Mouse (Mus musculus) erythroblast, adult 5-6 weeks (primary cell): ENCODE measurements at regions not wholly inside any gene's neighbourhood (a gene's known extent, or its start where the extent isn't known, plus 50 kb on each side); places are given as distances from the start of the nearest gene placed in this dataset.
A peak's percentile ranks its signal among the peaks of the same experiment; 100 is the strongest.

Source experiments
- ATAC-seq: replicated peaks from 2 replicates; pipeline ENCODE4 v1.8.0; 2016; ENCODE audit warnings: moderate number of reproducible peaks, mild to moderate bottlenecking, moderate TSS enrichment, inconsistent platforms; ENCODE audit not compliant: poor library complexity, low FRiP score, severe bottlenecking

DNA sequence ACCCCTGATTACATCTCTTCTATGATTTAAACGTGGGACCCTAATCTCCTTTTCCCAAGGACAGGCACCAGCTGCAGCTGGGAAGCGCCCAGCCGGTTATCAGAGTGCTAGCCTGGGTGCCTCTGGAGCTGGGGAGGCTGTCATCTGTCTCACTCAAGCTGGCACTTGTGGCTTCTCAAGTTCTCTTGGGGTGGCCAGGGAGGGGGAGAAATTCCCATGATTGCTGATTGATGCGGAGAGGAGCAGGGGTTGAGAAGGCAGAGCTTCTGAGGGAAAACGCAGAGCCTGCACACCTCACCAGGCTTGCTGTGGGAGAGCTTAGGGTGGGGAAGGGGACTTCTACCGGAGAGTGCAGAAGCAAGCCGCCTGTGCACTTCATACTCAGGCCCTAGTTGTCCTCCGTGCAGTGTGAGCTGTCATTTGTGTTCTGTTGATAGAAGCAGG lies 626.3 kb downstream of the Zfp706 start:
- ATAC-seq: peak; percentile 70; the same call in 1 of the 2 replicates

DNA sequence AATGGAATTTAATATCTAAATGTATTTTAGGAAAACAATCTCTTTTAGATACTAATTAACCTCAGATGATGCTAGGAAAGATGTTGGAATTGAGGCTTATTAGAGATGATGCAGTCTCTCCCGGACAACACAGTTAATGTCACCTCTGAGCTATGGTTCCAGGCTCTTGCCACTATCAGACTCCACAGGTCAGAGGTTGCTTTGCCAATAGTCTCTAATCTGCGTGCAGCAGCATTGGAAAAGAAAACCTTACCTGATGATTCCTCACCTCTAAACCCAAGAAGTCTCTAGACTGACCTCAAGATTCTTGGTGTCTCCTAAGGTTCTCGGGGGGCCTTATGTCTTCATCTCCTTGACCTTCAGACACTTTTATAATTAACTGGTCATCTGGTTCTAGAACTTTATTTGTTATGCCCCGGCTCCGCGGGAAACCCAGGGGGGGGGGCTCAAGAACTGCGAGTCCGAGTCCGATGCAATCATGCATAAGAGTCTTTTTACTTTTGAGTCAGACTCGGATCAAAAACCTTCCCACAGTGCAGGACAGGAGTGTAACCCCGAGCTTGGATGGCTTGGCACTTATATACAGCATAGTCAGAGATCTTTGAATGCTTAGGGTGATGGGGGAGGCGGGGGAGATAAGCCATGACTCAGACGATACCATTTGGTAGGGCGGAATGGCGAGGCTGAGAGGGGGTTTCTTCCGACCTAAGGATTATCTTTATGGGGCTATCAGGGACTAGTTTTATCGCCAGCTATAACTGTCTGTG lies 626.9 kb downstream of the Zfp706 start:
- peak; percentile 53; the same call in 1 of the 2 replicates for ATAC-seq

- no peak for ATAC-seq
Observed at GRCm38 (mm10) chr15:36378640-36379039, 628.9 kb downstream of the Zfp706 start.

DNA sequence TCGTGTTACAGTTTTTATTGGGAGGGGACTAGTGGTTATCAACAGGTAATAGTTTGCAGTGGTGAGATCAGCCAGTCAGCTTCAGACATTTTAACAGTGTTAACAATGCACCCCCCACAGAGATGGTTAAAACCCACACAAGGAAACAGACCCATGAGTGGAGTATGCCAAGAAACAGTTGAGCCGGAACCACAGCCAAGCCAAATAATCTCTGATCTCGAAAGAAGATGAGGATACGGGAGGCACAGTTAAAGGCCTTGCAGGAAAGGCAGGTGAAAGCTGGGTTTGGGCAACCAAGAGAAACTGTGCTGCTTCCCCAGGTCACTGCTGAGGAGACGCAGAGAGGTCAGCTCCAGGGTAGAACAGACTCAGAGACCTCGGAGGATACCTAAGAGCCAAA lies 631.0 kb downstream of the Zfp706 start:
- no peak for ATAC-seq

DNA sequence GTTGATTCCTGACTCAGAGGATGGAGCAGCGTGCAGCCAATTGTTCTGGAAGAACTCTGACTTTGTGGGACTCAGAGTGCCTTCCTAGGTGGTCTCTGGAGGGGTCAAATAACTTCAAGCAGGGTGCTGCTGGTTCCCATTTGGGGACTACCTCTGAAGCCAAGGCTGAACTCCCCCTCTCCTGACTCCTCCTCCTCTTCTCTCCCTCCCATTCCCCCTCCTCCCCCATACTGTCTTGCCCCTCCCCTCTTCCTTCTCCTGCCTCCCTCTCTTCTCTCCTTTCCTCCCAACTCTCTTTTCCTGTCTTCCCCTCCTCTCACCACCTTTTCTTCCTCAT lies 632.1 kb downstream of the Zfp706 start:
- ATAC-seq: no peak

DNA sequence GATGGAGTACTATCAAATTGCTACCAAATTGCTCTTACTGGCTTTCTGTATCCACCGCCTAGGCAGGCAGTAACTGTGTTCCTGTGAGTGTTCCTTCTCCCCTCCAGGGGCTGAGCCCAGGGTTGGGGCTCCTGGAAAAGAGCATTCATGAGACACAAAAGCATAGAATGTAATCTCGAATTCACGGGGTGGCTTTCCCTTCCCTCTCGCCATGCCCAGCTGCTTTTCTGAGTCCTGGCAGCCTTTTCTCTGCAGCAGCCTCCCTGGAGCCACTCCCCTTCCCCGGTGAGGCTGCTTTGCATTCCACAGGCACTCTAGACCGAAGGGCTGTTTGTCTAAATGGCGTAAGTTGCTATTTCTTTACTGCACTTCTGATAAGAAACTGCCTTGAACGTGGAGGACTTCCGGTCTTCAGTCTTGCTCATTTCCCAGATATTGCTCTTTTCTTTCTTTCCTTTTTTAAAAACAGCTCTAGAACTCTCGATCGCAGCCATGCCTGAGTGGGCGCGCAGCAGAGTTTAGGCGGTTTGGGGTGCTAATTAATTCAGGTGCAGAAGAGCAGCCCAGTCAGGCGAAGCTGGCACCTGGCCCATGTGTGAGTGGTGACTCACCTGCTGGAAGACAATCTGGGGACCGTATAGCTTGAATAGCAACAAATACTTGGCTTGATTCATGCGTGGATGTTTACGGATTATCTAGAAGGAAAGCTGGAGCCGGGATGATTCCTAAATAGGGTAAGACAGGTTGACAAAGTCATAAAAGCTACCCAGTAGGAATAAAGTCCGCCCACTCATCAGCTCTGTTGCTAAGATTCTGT lies 632.6 kb downstream of the Zfp706 start:
- peak; percentile 73 for ATAC-seq

DNA sequence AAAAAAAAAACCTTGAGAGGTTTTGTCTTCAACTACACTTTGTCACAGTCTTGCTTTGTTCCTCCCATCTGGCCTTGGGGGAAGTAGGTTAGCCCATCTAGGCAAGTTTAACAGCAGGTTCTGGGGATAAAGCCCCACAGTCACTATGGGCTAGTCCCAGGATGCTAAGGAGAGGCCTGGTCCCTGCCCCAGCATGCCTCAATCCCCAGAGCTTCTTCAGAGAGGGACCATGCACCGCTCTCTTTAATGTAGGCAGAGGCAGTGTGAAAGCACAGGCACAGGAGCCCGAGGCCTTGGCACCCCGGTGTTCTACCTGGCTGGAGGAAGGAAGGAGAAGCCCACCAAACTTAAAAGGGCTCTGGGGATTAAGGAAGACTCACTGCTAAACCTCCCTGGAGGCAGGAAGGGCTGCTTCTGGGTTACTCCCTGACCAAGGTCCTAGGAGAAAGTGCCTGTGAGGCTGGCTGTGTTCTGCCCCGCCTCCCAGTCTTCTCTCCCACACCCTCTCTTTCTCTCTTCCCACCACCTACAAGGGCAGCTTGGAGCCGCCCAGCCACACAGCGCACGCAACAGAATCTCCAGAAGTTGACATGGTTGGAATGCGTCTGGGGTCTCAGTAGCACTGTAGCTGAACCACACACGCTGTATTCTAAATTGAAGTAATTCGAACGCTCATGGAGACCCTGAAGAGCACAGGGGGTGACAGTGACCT lies 633.5 kb downstream of the Zfp706 start:
- ATAC-seq: peak; percentile 86

DNA sequence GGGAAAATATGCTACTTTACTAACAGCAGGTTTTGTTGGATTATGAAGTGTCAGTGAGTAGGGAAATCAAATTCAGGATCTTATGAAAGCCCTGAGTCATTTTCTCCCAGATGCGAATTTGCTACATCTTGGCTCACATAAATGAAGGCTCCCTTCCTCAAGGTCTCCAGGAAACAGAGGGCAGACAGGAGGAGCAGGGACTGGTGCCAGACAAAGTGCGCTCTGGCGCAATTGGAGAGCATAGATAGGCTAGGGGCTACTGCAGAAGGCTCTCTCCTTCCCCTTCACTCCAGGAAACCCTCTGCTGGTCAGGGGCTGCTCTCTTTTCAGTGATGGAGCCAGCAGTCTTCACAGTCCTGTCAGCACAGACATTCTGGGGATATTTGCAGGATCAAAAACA lies 634.1 kb downstream of the Zfp706 start:
- ATAC-seq: no peak

GRCm38 (mm10) chr15:36371382-36371781 lies 636.2 kb downstream of the Zfp706 start:
- ATAC-seq: no peak

- no peak for ATAC-seq
Observed at GRCm38 (mm10) chr15:36370906-36371305, 636.7 kb downstream of the Zfp706 start.

GRCm38 (mm10) chr15:36367296-36367695 lies 640.3 kb downstream of the Zfp706 start:
- ATAC-seq: no peak

GRCm38 (mm10) chr15:36364757-36365156 lies 642.8 kb downstream of the Zfp706 start:
- no peak for ATAC-seq

DNA sequence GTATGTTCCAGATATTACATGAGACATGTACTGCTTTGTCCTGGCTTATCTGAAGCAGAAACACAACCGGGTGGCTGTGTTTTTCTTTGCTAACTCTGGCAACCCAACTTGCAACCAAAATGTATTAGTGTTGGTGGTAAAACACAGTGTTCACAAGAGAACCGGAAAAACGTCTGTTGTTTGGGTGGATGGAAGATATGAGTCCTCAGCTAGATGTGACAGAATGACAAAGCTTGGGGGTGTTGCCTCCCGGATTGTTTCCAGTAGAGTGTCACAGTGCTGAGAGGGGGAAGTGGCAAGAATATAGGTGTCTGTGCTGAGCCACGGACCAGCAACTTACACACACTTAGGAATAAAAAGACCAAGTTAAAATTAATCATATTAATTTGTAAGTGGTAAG lies 643.5 kb downstream of the Zfp706 start:
- ATAC-seq: no peak

- ATAC-seq: no peak
Observed at GRCm38 (mm10) chr15:36362911-36363565, 644.5 kb downstream of the Zfp706 start.

DNA sequence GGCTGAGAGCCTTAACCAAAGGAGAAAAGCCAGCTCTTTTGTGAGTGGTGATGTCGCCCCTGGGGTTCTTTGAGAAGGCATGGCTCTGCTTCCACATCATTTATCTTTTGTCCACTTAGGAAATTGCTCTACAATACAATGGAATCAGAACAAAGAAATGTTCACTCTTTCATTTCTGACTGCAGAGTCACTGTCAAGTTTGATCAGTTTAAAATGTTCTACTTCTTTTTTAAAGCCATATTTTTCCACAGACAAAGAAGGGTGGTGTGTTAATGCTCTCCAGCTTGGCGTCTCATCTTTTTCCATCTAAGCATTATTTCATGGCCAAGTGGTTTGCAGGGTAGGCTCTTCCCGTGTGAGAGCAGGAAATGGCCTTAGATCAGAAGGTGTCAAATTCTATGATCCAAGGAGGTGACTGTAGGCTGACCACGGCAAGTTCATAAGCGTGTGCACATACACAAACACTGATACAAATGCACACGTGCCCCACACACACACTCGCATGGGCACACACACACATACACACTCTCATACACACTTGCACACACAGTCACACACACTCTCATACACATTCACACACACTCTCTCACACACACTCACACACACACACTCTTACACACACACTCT lies 645.9 kb downstream of the Zfp706 start:
- peak; percentile 2; the same call in 1 of the 2 replicates for ATAC-seq

GRCm38 (mm10) chr15:36360694-36361521 lies 646.7 kb downstream of the Zfp706 start:
- peak; percentile 93 for ATAC-seq

- no peak for ATAC-seq
Observed at GRCm38 (mm10) chr15:36355851-36356250, 651.7 kb downstream of the Zfp706 start.

DNA sequence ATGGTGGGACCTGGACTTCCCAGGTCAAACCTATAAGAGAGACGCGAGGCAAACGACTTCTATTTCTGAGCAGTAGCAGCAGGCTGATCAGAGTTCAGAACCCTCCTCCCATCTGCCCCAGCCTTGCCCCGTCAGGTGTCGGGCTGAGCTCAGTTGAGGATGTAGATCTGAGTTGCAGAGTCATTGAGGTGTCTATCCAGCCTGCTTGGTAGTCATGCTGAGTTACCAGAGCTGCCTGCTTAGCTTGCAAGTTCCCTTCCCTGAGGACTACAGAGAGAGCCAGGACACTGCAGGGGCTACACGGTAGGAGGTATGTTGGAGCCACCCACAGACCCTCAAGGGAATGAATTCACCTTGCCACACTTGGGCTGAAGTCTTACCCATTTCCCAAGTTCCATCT lies 653.0 kb downstream of the Zfp706 start:
- peak; percentile 86 for ATAC-seq

GRCm38 (mm10) chr15:36353793-36354192 lies 653.8 kb downstream of the Zfp706 start:
- ATAC-seq: no peak
